Mouse (Mus musculus): ENCODE measurements around the gene Aloxe3.

Gene Aloxe3

GRCm38 (mm10) chr11:69125041-69125851 lies 450 bp upstream of the Aloxe3 start:
- DNase-seq, result peak; percentile 84 to 87

GRCm38 (mm10) chr11:69125919-69126705 lies 416 bp downstream of the Aloxe3 start:
- DNase-seq, result peak in 1 of 2 experiments; percentile 23

- DNase-seq, result no peak
These were observed 1.0 kb downstream of the Aloxe3 start for GRCm38 (mm10) chr11:69126706-69127095.

- DNase-seq, result no peak
These were observed 2.9 kb downstream of the Aloxe3 start for GRCm38 (mm10) chr11:69128426-69129122.

- DNase-seq, result peak in 1 of 2 experiments; percentile 19
These were observed 7.8 kb downstream of the Aloxe3 start for GRCm38 (mm10) chr11:69133566-69133922.

- DNase-seq, result peak; percentile 71 to 81
These were observed 8.4 kb downstream of the Aloxe3 start for GRCm38 (mm10) chr11:69133923-69134621.

- DNase-seq, result no peak
These were observed 8.9 kb downstream of the Aloxe3 start for GRCm38 (mm10) chr11:69134622-69134968.

GRCm38 (mm10) chr11:69135361-69135760 lies 9.7 kb downstream of the Aloxe3 start:
- DNase-seq, result no peak

- DNase-seq, result no peak
These were observed 21.9 kb downstream of the Aloxe3 start for GRCm38 (mm10) chr11:69147546-69147945.

- no peak for DNase-seq
These were observed 22.8 kb downstream of the Aloxe3 start for GRCm38 (mm10) chr11:69148451-69148960.

- DNase-seq, result no peak
These were observed 24.0 kb downstream of the Aloxe3 start for GRCm38 (mm10) chr11:69149728-69150127.

- peak; percentile 65 to 76 for DNase-seq
These were observed 24.7 kb downstream of the Aloxe3 start for GRCm38 (mm10) chr11:69150444-69150843.

- DNase-seq, result no peak
These were observed 25.3 kb downstream of the Aloxe3 start for GRCm38 (mm10) chr11:69151004-69151403.

- no peak for DNase-seq
These were observed 28.1 kb downstream of the Aloxe3 start for GRCm38 (mm10) chr11:69153831-69154230.

- DNase-seq, result no peak
These were observed 29.7 kb downstream of the Aloxe3 start for GRCm38 (mm10) chr11:69155351-69155750.

- DNase-seq, result peak in 1 of 2 experiments; percentile 16
These were observed 31.1 kb downstream of the Aloxe3 start, which contains the start of gene Alox12b for GRCm38 (mm10) chr11:69156800-69157199. Gene Alox12b, plus strand, starts transcription at chr11:69156989.

GRCm38 (mm10) chr11:69169313-69169712 lies 43.6 kb downstream of the Aloxe3 start:
- DNase-seq, result peak in 1 of 2 experiments; percentile 12

- peak; percentile 77 to 84 for DNase-seq
These were observed 45.9 kb downstream of the Aloxe3 start for GRCm38 (mm10) chr11:69171626-69172025.

- DNase-seq, result no peak
These were observed 46.9 kb downstream of the Aloxe3 start for GRCm38 (mm10) chr11:69172606-69173005.

- DNase-seq, result no peak
These were observed 49.0 kb downstream of the Aloxe3 start for GRCm38 (mm10) chr11:69174722-69175121.

GRCm38 (mm10) chr11:69178525-69178924 lies 52.8 kb downstream of the Aloxe3 start:
- DNase-seq, result no peak

GRCm38 (mm10) chr11:69179512-69179911 lies 53.8 kb downstream of the Aloxe3 start:
- peak in 1 of 2 experiments; percentile 10 for DNase-seq
